Mouse (Mus musculus): ENCODE measurements at regions not wholly inside any gene's neighbourhood (a gene's known extent, or its start where the extent isn't known, plus 50 kb on each side); places are given as distances from the start of the nearest gene placed in this dataset.

- TF ChIP-seq POLR2A (IDR thresholded peaks at IDR 0.05; ENCODE audit: low read depth, low read length) (no peak), CTCF (conservative IDR thresholded peaks at IDR 0.05; ENCODE audit: insufficient read depth, insufficient read length, low read depth, low read length) (no peak)
These were observed 114.0 kb upstream of the Dpt start for GRCm38 (mm10) chr1:164682426-164682825.
